Mouse (Mus musculus): ENCODE measurements around the gene Chpf. TPM values are rescaled to one million over a fixed set of nuclear protein-coding genes. Genes with fewer than 3 reads are reported as not detected.

Chpf gene
- polyA plus RNA-seq, 1 experiment from 2014 or later, result 25.8 TPM

DNA sequence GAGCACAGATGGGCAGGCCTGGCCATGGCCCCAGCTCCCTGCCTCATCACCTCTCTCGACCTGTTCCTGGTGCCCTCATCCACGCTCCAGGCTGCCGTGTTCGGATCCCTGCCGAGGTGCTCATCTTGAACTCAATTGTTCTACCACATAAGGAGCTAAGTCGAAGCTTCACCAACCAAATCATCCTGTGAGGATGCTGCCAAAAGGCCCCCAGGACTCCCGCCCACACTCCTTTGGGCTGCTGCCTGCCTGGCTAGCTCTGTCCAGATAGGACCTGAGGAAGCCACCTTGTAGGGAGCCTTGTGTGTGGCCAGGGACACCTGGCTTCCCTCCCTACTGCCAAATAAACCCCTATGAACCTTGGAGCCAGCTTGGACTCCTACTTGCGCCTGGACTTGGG, 36.3 kb downstream of the Chpf start:
- no peak overlapping the region for H3K4me3 ChIP-seq (replicated peaks)
- H3K4me2 ChIP-seq, result peak overlapping the region; percentile 31; the same call in 1 of the 2 replicates
- H3K9ac ChIP-seq, result no peak overlapping the region
- no peak for ATAC-seq (ENCODE audit: low FRiP score)
- peaks cover 65% of the 10 kb centered on the region for H3K4me1 ChIP-seq
- no peaks in the 10 kb centered on the region; the same call in 1 of the 2 replicates for H3K36me3 ChIP-seq (replicated peaks)
- no peaks in the 10 kb centered on the region for H3K9me3 ChIP-seq
- WGBS, result 23% methylated on average over 8 of the region's 8 CpGs
- peak overlapping the region; percentile 71 for H3K27ac ChIP-seq
- H3K27me3 ChIP-seq, result peaks cover 37% of the 10 kb centered on the region

GRCm38 (mm10) chr1:75442171-75442570, 36.9 kb downstream of the Chpf start:
- H3K4me3 ChIP-seq (replicated peaks), result no peak overlapping the region
- H3K27me3 ChIP-seq, result peaks cover 30% of the 10 kb centered on the region
- no peak for ATAC-seq (ENCODE audit: low FRiP score)
- no peaks in the 10 kb centered on the region; the same call in 1 of the 2 replicates for H3K36me3 ChIP-seq (replicated peaks)
- no peaks in the 10 kb centered on the region for H3K9me3 ChIP-seq
- peaks cover 60% of the 10 kb centered on the region for H3K4me1 ChIP-seq
- H3K9ac ChIP-seq, result no peak overlapping the region
- no peak overlapping the region for H3K27ac ChIP-seq
- 77% methylated on average over 9 of the region's 9 CpGs for WGBS
- no peak overlapping the region for H3K4me2 ChIP-seq

GRCm38 (mm10) chr1:75441471-75441996, 37.6 kb downstream of the Chpf start:
- H3K27ac ChIP-seq, result no peak overlapping the region
- H3K9ac ChIP-seq, result no peak overlapping the region
- H3K4me3 ChIP-seq (replicated peaks), result no peak overlapping the region
- H3K4me2 ChIP-seq, result no peak overlapping the region
- no peaks in the 10 kb centered on the region; the same call in 1 of the 2 replicates for H3K36me3 ChIP-seq (replicated peaks)
- 84% methylated on average over 15 of the region's 15 CpGs for WGBS
- ATAC-seq (ENCODE audit: low FRiP score), result no peak
- H3K27me3 ChIP-seq, result peaks cover 24% of the 10 kb centered on the region
- peaks cover 60% of the 10 kb centered on the region for H3K4me1 ChIP-seq
- H3K9me3 ChIP-seq, result no peaks in the 10 kb centered on the region

DNA sequence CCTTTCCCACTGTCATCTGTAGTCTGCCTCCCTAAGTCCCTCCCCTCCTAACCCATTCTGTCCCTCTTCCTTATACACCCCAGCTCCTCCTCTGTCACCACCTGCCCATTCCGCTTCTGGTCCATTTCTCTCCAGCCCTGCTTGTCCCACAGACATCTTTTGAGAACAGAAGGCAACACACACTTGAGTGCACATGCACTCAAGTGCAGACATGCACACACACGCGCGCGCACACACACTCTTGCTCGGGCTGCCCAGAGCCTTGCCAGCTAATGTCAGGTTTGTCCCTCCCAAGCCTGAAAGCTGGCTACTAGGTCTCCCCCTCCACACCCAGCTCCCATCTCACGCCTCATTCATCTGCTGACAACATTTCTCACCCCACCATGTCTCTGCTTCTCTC, 38.4 kb downstream of the Chpf start:
- Histone ChIP-seq H3K27ac (no peak overlapping the region), H3K27me3 (peaks cover 17% of the 10 kb centered on the region), H3K4me3 (replicated peaks) (no peak overlapping the region), H3K9ac (no peak overlapping the region), H3K36me3 (replicated peaks) (no peaks in the 10 kb centered on the region; the same call in 1 of the 2 replicates), H3K9me3 (no peaks in the 10 kb centered on the region), H3K4me2 (no peak overlapping the region), H3K4me1 (peaks cover 56% of the 10 kb centered on the region)
- ATAC-seq (ENCODE audit: low FRiP score), result no peak
- 94% methylated on average over 7 of the region's 7 CpGs for WGBS

DNA sequence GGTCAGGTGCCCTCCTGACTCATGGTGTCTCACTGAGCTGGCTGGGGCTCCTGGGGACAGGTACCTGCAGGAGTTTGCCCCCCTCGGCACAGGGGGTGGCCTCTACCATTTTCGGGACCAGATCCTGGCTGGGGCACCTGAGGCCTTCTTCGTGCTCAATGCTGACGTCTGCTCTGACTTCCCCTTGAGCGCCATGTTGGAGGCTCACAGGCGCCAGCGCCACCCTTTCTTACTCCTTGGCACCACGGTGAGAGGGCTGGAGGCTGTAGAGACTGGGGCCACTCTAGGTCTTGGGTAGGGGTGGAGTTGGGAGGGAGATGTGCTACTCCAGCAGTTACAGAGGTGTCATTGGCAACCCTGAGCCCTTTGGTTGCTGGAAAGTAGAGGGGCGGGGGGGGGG, 40.3 kb downstream of the Chpf start:
- H3K4me2 ChIP-seq, result no peak overlapping the region
- H3K9me3 ChIP-seq, result no peaks in the 10 kb centered on the region
- H3K27me3 ChIP-seq, result no peaks in the 10 kb centered on the region
- no peak for ATAC-seq (ENCODE audit: low FRiP score)
- no peak overlapping the region for H3K9ac ChIP-seq
- 0 out of 2 replicates have a peak overlapping the region, but pooled peaks have one; percentile 25 for H3K27ac ChIP-seq
- H3K36me3 ChIP-seq (replicated peaks), result no peaks in the 10 kb centered on the region; the same call in 1 of the 2 replicates
- WGBS, result 77% methylated on average over 8 of the region's 9 CpGs
- H3K4me3 ChIP-seq (replicated peaks), result no peak overlapping the region
- peaks cover 41% of the 10 kb centered on the region for H3K4me1 ChIP-seq

- no peaks in the 10 kb centered on the region; the same call in 1 of the 2 replicates for H3K36me3 ChIP-seq (replicated peaks)
- peak; percentile 86 for ATAC-seq (ENCODE audit: low FRiP score)
- WGBS, result 6% methylated on average over 28 of the region's 28 CpGs
- no peaks in the 10 kb centered on the region for H3K9me3 ChIP-seq
- H3K4me2 ChIP-seq, result peak within 1 kb of the TSS; percentile 79
- peaks cover 12% of the 10 kb centered on the region; the same call in 1 of the 2 replicates for H3K27me3 ChIP-seq
- peaks cover 21% of the 10 kb centered on the region for H3K4me1 ChIP-seq
- H3K4me3 ChIP-seq (replicated peaks), result peak within 1 kb of the TSS; percentile 62
- H3K27ac ChIP-seq, result peak within 1 kb of the TSS; percentile 38; the same call in 1 of the 2 replicates
- peak within 1 kb of the TSS; percentile 68 for H3K9ac ChIP-seq
Measured at GRCm38 (mm10) chr1:75435475-75436328, 43.4 kb downstream of the Chpf start, which contains the start of gene Gmppa. Gene Gmppa (plus strand): TSS chr1:75435930.

GRCm38 (mm10) chr1:75425796-75426471, 53.2 kb downstream of the Chpf start:
- H3K27me3 ChIP-seq, result peaks cover 60% of the 10 kb centered on the region
- no peak for ATAC-seq (ENCODE audit: low FRiP score)
- H3K4me3 ChIP-seq (replicated peaks), result no peak overlapping the region
- H3K36me3 ChIP-seq (replicated peaks), result no peaks in the 10 kb centered on the region
- H3K4me1 ChIP-seq, result peaks cover 41% of the 10 kb centered on the region
- no peak overlapping the region for H3K9ac ChIP-seq
- H3K4me2 ChIP-seq, result no peak overlapping the region
- no peak overlapping the region for H3K27ac ChIP-seq
- no peaks in the 10 kb centered on the region for H3K9me3 ChIP-seq
- WGBS, result 41% methylated on average over 10 of the region's 10 CpGs

Other genes starting within 250 kb of the Chpf start
- gene A630095N17Rik, start 247.2 kb downstream of the Chpf start, polyA plus RNA-seq (2016; fragmentation: Nextera tagmentation; extraction: Ambion mirVana), result not detected in 2 replicates
- gene Dnajb2, start 242.9 kb downstream of the Chpf start, polyA plus RNA-seq (2016; fragmentation: Nextera tagmentation; extraction: Ambion mirVana), result 38.1 and 41.5 TPM in 2 replicates
- gene Ptprn, start 214.8 kb downstream of the Chpf start, polyA plus RNA-seq (2016; fragmentation: Nextera tagmentation; extraction: Ambion mirVana), result 6.8 and 7.5 TPM in 2 replicates
- 29.2 and 32.8 TPM in 2 replicates for gene Resp18, start 200.9 kb downstream of the Chpf start, polyA plus RNA-seq (2016; fragmentation: Nextera tagmentation; extraction: Ambion mirVana)
- 137 and 140 TPM in 2 replicates for gene Dnpep, start 161.3 kb downstream of the Chpf start, polyA plus RNA-seq (2016; fragmentation: Nextera tagmentation; extraction: Ambion mirVana)
- gene Des, start 119.0 kb downstream of the Chpf start, polyA plus RNA-seq (2016; fragmentation: Nextera tagmentation; extraction: Ambion mirVana), result 0.74 and 0.78 TPM in 2 replicates
- 10.0 and 11.3 TPM in 2 replicates for gene Speg, start 104.0 kb downstream of the Chpf start, polyA plus RNA-seq (2016; fragmentation: Nextera tagmentation; extraction: Ambion mirVana)
- gene Gmppa, start 43.4 kb downstream of the Chpf start, polyA plus RNA-seq (2016; fragmentation: Nextera tagmentation; extraction: Ambion mirVana), result 54.8 and 55.8 TPM in 2 replicates
- 6.4 and 8.2 TPM in 2 replicates for gene Asic4, start 28.9 kb downstream of the Chpf start, polyA plus RNA-seq (2016; fragmentation: Nextera tagmentation; extraction: Ambion mirVana)
- 20.8 and 24.1 TPM in 2 replicates for gene Tmem198, start 225 bp upstream of the Chpf start, polyA plus RNA-seq (2016; fragmentation: Nextera tagmentation; extraction: Ambion mirVana)
- 31.8 and 36.8 TPM in 2 replicates for gene Obsl1, start 27.1 kb upstream of the Chpf start, polyA plus RNA-seq (2016; fragmentation: Nextera tagmentation; extraction: Ambion mirVana)
- 5.9 and 6.6 TPM in 2 replicates for gene Inha, start 27.8 kb upstream of the Chpf start, polyA plus RNA-seq (2016; fragmentation: Nextera tagmentation; extraction: Ambion mirVana)
- gene Stk11ip, start 42.2 kb upstream of the Chpf start, polyA plus RNA-seq (2016; fragmentation: Nextera tagmentation; extraction: Ambion mirVana), result 24.4 and 27.8 TPM in 2 replicates
- 22.4 and 29.4 TPM in 2 replicates for gene Slc4a3, start 67.0 kb upstream of the Chpf start, polyA plus RNA-seq (2016; fragmentation: Nextera tagmentation; extraction: Ambion mirVana)

Data from forebrain, embryonic 12.5 days (tissue).